Mouse (Mus musculus) liver, embryonic 13.5 days (tissue): ENCODE measurements around the gene Dnajc12. TPM values are rescaled to one million over a fixed set of nuclear protein-coding genes. Genes with fewer than 3 reads are reported as not detected.
A peak's percentile ranks its signal among the peaks of the same experiment; 100 is the strongest.
"Not testable (repeated sequence)": the region's sequence is repeated elsewhere in the genome, so short reads cannot be mapped to it uniquely, and the experiment has no call there.

Experiments
- ATAC-seq: fragments of 200-750 bp; cut with Nextera tagmentation; 2 replicates; pipeline ENCODE4 v1.8.0; 2017; ENCODE audit warnings: low read depth, mild to moderate bottlenecking, moderate number of reproducible peaks, moderate library complexity
- DNase-seq: peaks from one replicate; pipeline ENCODE4 v3.0.0; 2022
- H3K27ac ChIP-seq: fragments of 300-500 bp; sonication (generic); 2 replicates; pipeline ENCODE4 v1.5.1; 2015; ENCODE audit warnings: moderate library complexity, mild to moderate bottlenecking, inconsistent platforms
- H3K27me3 ChIP-seq: fragments of 300-500 bp; sonication (generic); 2 replicates; pipeline ENCODE4 v1.6.1; 2015; ENCODE audit warnings: mild to moderate bottlenecking, inconsistent platforms
- H3K36me3 ChIP-seq: fragments of 300-500 bp; sonication (generic); 2 replicates; pipeline ENCODE4 v1.6.1; 2015; ENCODE audit warnings: mild to moderate bottlenecking, inconsistent platforms
- H3K4me1 ChIP-seq: fragments of 300-500 bp; sonication (generic); replicated peaks from 2 replicates; pipeline ENCODE4 v1.6.1; 2015; ENCODE audit warnings: inconsistent platforms
- H3K4me2 ChIP-seq: fragments of 300-500 bp; sonication (generic); 2 replicates; pipeline ENCODE4 v1.6.1; 2015; ENCODE audit warnings: inconsistent platforms, mild to moderate bottlenecking, moderate library complexity
- H3K4me3 ChIP-seq: fragments of 300-500 bp; sonication (generic); replicated peaks from 2 replicates; pipeline ENCODE4 v1.5.1; 2015; ENCODE audit warnings: mild to moderate bottlenecking, inconsistent platforms
- H3K9ac ChIP-seq: fragments of 300-500 bp; sonication (generic); 2 replicates; pipeline ENCODE4 v1.6.1; 2015; ENCODE audit warnings: mild to moderate bottlenecking, inconsistent platforms
- H3K9me3 ChIP-seq: fragments of 300-500 bp; sonication (generic); replicated peaks from 2 replicates; pipeline ENCODE4 v1.6.1; 2016; ENCODE audit warnings: inconsistent platforms
- WGBS: fragments of 180-500 bp; shearing (Covaris S2); methylation state at CpG from one replicate; pipeline ENCODE4 v1.1.7; 2015; ENCODE audit not compliant: insufficient replicate concordance; 5-methylcytosine and 5-hydroxymethylcytosine counted together
- polyA plus RNA-seq: library from polyadenylated mRNA; unstranded; fragments of >200 nt; fragmentation: Nextera tagmentation; extraction: Ambion mirVana; gene quantifications from 2 replicates; pipeline ENCODE4 v1.2.1, GENCODE M21; 2015

Gene Dnajc12
- 16.5 and 18.1 TPM in 2 replicates for polyA plus RNA-seq

DNA sequence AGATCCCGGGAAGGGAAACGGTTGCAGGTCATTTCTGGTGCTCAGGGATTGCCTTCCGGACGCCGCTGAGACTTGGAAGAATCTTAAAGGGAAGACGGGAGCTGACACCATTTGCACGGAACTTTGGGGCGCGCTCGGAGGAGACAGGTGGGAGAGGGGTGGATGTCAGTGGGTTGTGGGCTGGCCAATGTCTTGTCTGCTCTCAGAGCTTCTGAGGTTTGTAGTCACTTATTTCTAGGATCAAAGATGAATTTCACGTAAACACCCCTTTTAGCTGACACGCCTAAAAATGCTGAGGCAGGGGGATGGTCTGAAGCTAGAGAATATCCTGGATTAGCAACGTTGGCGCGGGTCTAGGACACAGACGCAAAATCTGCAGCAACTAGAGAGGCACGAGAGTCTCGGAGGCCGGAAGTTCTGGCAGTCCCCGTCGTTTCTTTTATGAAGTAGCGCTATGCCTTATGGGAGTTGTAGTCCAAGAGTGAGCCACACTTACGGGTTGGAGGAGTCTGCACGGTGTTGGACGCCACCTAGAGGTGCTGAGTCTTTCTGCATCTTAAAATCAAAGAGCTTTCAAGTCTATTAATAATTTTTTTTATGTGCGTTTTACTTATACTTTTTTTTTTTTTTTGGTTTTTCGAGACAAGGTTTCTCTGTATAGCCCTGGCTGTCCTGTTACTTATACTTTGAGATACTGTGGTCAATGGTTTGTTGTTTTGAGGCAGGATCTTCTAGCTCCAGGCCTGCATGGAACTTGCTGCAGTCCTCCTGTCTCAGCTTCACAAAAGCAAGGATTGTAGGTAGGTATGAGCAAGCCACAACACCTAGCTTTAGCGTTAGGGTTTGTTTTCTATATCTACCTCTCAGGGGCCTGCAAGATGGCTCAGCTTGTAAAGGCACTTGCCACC is at the start of gene Dnajc12:
Gene Dnajc12, plus strand, starts transcription at position 72 of the 908 bp plus-strand sequence.
- Histone ChIP-seq H3K4me2 (peak within 1 kb of the TSS; percentile 96), H3K4me1 (peaks cover 17% of the 10 kb centered on the region), H3K9ac (peak within 1 kb of the TSS; percentile 77), H3K27ac (peak within 1 kb of the TSS; percentile 47; the same call in 1 of the 2 replicates), H3K4me3 (peak within 1 kb of the TSS; percentile 71), H3K27me3 (no peaks in the 10 kb centered on the region), H3K36me3 (no peaks in the 10 kb centered on the region), H3K9me3 (no peaks in the 10 kb centered on the region)
- peak; percentile 89 for ATAC-seq
- WGBS: under 1% methylated on average over 28 of the region's 28 CpGs
- DNase-seq: peak; percentile 79

DNA sequence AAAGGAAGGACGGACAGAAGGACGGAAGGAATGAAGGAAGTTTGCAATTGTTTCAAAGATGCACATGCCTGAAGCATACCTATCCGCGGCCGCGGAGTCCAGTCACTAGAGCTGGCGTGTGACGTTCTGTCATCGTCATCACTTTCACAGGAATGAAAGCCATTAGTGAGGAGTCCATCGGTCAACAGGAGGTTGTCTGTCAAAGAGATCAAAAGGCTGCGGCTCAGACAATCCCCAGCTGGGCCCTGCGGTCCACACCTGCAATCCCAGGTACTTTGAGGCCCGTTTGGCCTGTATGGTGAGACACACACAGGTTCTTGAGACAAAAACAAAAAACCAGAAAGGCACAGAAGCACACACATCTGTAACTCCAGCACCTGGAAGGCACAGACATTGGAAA is 45.3 kb upstream of the Dnajc12 start:
- Histone ChIP-seq H3K4me2 (peak overlapping the region; percentile 97), H3K27ac (no peak overlapping the region), H3K4me1 (peaks cover 32% of the 10 kb centered on the region), H3K27me3 (no peaks in the 10 kb centered on the region), H3K36me3 (peaks cover 42% of the 10 kb centered on the region), H3K9ac (peak overlapping the region; percentile 98), H3K9me3 (no peaks in the 10 kb centered on the region), H3K4me3 (peak overlapping the region; percentile 89)
- ATAC-seq (no peak), DNase-seq (no peak)
- 72% methylated on average over 13 of the region's 13 CpGs for WGBS

GRCm38 (mm10) chr10:63337326-63337725 is 44.9 kb upstream of the Dnajc12 start:
- 22% methylated on average over 5 of the region's 5 CpGs for WGBS
- no peak overlapping the region for H3K27ac ChIP-seq
- no peak for ATAC-seq
- no peaks in the 10 kb centered on the region for H3K9me3 ChIP-seq
- no peaks in the 10 kb centered on the region for H3K27me3 ChIP-seq
- peaks cover 32% of the 10 kb centered on the region for H3K4me1 ChIP-seq
- H3K9ac ChIP-seq: peak overlapping the region; percentile 98
- H3K4me2 ChIP-seq: peak overlapping the region; percentile 97
- DNase-seq: no peak
- peak overlapping the region; percentile 89 for H3K4me3 ChIP-seq
- H3K36me3 ChIP-seq: peaks cover 39% of the 10 kb centered on the region

GRCm38 (mm10) chr10:63337951-63338836 is 44.0 kb upstream of the Dnajc12 start:
- peak; percentile 73 for ATAC-seq
- under 1% methylated on average over 93 of the region's 113 CpGs for WGBS
- H3K27ac ChIP-seq: peak overlapping the region; percentile 90
- H3K36me3 ChIP-seq: peaks cover 31% of the 10 kb centered on the region
- peaks cover 32% of the 10 kb centered on the region for H3K4me1 ChIP-seq
- peak; percentile 47 for DNase-seq
- peak overlapping the region; percentile 97 for H3K4me2 ChIP-seq
- H3K9me3 ChIP-seq: no peaks in the 10 kb centered on the region
- peak overlapping the region; percentile 89 for H3K4me3 ChIP-seq
- peak overlapping the region; percentile 98 for H3K9ac ChIP-seq
- H3K27me3 ChIP-seq: no peaks in the 10 kb centered on the region

GRCm38 (mm10) chr10:63338914-63339643 is 43.2 kb upstream of the Dnajc12 start:
- Histone ChIP-seq H3K9ac (peak overlapping the region; percentile 98), H3K4me3 (peak overlapping the region; percentile 89), H3K36me3 (peaks cover 22% of the 10 kb centered on the region), H3K27me3 (no peaks in the 10 kb centered on the region), H3K27ac (peak overlapping the region; percentile 90), H3K4me2 (peak overlapping the region; percentile 97), H3K4me1 (peaks cover 32% of the 10 kb centered on the region), H3K9me3 (no peaks in the 10 kb centered on the region)
- DNase-seq: peak; percentile 87
- under 1% methylated on average over 59 of the region's 74 CpGs for WGBS
- ATAC-seq: peak; percentile 97

GRCm38 (mm10) chr10:63341351-63341750 is 40.9 kb upstream of the Dnajc12 start:
- no peaks in the 10 kb centered on the region for H3K9me3 ChIP-seq
- no peak overlapping the region for H3K27ac ChIP-seq
- no peak overlapping the region for H3K9ac ChIP-seq
- DNase-seq (no peak), ATAC-seq (no peak)
- no peak overlapping the region for H3K4me2 ChIP-seq
- H3K4me1 ChIP-seq: peaks cover 27% of the 10 kb centered on the region
- H3K27me3 ChIP-seq: no peaks in the 10 kb centered on the region
- no peak overlapping the region for H3K4me3 ChIP-seq
- H3K36me3 ChIP-seq: peaks cover 2% of the 10 kb centered on the region; the same call in 1 of the 2 replicates
- WGBS: 38% methylated on average over 2 of the region's 2 CpGs

DNA sequence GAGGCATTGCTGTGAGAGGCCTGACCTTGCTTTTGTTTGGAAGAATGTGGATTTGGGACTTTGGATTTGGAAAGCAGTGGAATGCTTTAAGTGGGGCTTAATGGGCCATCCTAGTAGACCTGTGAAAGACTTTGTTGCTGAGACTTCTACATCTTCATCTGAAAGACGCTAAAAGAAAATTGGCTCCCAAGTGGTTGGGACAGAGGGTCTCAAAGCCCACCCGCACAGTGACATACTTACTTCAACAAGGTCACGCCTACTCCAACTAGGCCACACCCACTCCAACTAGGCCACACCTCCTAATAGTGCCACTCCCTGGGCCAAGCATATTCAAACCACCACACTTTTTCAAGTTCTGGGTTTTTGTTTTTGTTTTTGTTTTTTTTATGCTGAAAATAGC is 37.5 kb upstream of the Dnajc12 start:
- Histone ChIP-seq H3K27ac (no peak overlapping the region), H3K36me3 (no peaks in the 10 kb centered on the region), H3K4me3 (no peak overlapping the region), H3K4me1 (peaks cover 8% of the 10 kb centered on the region), H3K9me3 (no peaks in the 10 kb centered on the region), H3K27me3 (no peaks in the 10 kb centered on the region), H3K4me2 (no peak overlapping the region), H3K9ac (no peak overlapping the region)
- ATAC-seq: no peak
- 83% methylated on average over 3 of the region's 3 CpGs for WGBS
- no peak for DNase-seq

DNA sequence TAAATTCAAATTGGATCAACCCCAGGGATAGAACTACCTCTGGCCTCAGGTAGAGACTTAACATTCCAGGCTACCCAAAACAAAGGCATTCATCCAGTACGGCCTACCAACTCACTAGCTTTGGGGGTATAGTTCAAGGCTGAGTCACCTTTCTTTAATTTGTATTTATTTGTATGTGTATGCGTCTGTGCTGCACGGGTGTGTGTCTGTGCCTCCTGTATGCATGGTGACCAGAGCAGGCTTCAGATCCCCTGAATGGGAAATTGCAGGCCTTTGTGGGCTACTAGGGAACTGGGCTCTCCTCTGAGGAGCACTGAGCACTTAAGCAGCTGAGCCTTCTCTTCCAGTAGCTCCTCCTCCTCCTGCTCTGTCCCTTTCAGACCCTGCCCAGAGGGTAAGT is 34.0 kb upstream of the Dnajc12 start:
- Histone ChIP-seq H3K27me3 (peaks cover 5% of the 10 kb centered on the region; the same call in 1 of the 2 replicates), H3K27ac (no peak overlapping the region), H3K9me3 (no peaks in the 10 kb centered on the region), H3K9ac (no peak overlapping the region), H3K4me1 (no peaks in the 10 kb centered on the region), H3K36me3 (no peaks in the 10 kb centered on the region), H3K4me3 (no peak overlapping the region), H3K4me2 (no peak overlapping the region)
- 54% methylated on average over 3 of the region's 3 CpGs for WGBS
- ATAC-seq (no peak), DNase-seq (no peak)

- no peak overlapping the region for H3K4me3 ChIP-seq
- 82% methylated on average over 7 of the region's 7 CpGs for WGBS
- H3K4me1 ChIP-seq: no peaks in the 10 kb centered on the region
- no peak overlapping the region for H3K27ac ChIP-seq
- H3K9ac ChIP-seq: no peak overlapping the region
- peaks cover 5% of the 10 kb centered on the region; the same call in 1 of the 2 replicates for H3K27me3 ChIP-seq
- ATAC-seq (no peak), DNase-seq (no peak)
- no peaks in the 10 kb centered on the region for H3K36me3 ChIP-seq
- H3K4me2 ChIP-seq: no peak overlapping the region
- no peaks in the 10 kb centered on the region for H3K9me3 ChIP-seq
Measured at GRCm38 (mm10) chr10:63350666-63351065, 31.6 kb upstream of the Dnajc12 start.

GRCm38 (mm10) chr10:63351099-63351498 is 31.1 kb upstream of the Dnajc12 start:
- H3K36me3 ChIP-seq, DNase-seq, H3K9ac ChIP-seq, H3K4me3 ChIP-seq, ATAC-seq, H3K27ac ChIP-seq, H3K9me3 ChIP-seq, H3K4me1 ChIP-seq, H3K4me2 ChIP-seq, H3K27me3 ChIP-seq: not testable (repeated sequence)
- 76% methylated on average over 7 of the region's 7 CpGs for WGBS
